Mouse (Mus musculus) subcutaneous adipose tissue, adult 2 months (tissue): ENCODE measurements around the gene Igf2bp3. TPM values are rescaled to one million over a fixed set of nuclear protein-coding genes. Genes with fewer than 3 reads are reported as not detected.

Experiments used
- polyA plus RNA-seq: library from polyadenylated mRNA; depleted of rRNA; stranded (reverse); fragments of >200 nt; gene quantifications from 2 replicates; pipeline ENCODE4 v1.2.3, GENCODE M21; 2012; ENCODE audit warnings: low replicate concordance; rRNA removed

Igf2bp3 gene
- 0.03 and 0.09 TPM in 2 replicates for polyA plus RNA-seq

DNA sequence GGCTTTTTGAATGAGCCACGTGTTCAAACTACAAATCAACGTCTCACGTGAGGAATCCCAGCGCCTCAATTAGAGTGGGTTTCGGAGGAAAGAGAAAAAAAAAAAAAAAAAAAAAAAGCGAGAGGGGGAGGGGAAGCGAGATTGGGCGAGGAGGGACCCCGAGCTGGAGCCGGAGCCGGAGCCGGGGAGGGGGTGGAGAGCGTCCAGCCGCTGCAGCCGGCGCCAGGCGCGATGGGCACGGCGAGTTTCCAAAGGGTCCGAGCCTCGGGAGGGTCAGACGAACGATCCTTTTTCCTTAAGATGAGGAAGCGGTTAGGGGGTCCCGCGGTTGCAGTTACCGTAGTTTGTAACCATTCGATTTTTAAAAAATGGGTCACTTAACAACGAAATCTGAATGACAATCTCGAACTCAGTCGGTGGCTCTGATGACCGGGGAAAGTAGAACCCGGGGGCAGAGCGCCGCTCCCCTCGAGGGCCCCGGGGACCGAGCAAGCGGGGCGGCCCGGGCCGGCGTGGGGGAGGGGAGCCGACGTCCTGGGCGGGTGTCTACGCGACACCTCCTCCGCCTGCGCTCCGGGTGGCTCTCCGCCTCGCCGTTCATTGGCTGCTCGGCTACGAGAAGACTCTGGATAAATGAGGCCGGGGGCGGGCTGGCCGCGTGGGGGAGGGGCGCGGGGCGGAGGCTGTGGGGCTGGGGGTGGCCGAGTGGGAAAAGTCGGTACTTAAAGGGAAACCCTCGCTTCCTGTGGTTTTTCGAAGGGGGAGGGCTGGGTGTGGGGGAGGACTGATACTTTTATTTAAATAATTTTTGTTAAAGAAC is at the start of gene Igf2bp3:
Gene Igf2bp3 (minus strand): TSS at position 30 of the 820 bp plus-strand sequence.

DNA sequence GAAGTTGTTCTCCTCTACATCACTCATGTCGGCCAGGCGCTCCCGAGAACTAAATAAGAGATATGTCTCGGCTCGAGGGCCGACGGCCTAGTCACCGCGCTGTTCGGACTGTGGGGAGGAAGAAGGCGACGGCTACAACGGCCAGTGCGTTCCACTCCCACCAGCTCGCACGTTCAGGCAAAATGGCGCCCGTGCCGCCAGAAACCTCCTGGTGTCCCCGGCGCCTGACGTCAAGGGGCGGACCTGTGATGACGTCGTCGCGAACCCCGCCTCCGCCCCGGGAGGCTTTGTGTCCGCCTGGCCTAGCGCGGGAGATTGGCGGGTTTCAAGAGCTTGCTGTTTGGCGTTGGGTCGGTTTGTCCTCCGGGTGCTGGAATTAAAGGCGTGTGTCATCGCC is 49.1 kb upstream of the Igf2bp3 start, which contains the start of gene Tra2a:
Gene Tra2a (minus strand): TSS at position 187 of the 397 bp plus-strand sequence.

DNA sequence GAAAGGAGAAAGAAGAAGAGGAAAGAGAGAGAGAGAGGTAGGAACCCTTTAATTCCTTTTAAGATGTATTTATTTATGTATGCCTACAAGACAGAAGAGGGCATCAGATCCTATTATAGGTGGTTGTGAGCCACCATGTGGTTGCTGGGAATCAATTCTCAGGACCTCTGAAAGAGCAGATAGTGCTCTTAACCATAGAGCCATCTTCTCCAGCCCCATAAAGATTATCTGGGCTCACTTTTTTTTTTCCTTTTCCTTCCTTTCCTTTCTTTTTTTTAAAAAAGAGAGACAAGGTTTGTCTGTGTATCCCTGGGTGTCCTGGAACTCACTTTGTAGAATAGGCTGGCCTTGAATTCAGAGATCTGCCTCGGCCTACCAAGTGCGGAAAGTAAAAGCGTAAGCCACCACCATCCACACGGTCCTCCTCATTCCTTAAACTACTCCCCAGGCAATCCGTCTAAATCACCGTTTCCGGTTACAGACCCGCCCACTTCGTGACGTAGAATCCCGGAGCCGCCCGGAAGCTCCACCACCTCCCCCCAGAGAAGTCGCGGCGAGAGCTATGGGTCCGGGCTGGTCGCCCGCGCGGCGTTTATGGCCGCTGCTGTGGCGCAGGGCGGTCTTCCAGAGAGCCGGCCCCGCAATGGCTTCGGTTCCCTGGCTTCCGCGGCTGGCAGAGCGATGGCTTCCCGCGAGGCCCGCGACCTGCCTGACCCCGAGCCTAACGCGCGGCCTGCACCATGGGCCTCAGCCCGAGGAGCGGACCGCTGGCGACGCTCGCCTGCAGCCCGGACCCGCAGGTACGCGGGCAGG is 141.2 kb downstream of the Igf2bp3 start, which contains the start of gene Malsu1:
Gene Malsu1 (plus strand): TSS at position 492 of the 813 bp plus-strand sequence.

DNA sequence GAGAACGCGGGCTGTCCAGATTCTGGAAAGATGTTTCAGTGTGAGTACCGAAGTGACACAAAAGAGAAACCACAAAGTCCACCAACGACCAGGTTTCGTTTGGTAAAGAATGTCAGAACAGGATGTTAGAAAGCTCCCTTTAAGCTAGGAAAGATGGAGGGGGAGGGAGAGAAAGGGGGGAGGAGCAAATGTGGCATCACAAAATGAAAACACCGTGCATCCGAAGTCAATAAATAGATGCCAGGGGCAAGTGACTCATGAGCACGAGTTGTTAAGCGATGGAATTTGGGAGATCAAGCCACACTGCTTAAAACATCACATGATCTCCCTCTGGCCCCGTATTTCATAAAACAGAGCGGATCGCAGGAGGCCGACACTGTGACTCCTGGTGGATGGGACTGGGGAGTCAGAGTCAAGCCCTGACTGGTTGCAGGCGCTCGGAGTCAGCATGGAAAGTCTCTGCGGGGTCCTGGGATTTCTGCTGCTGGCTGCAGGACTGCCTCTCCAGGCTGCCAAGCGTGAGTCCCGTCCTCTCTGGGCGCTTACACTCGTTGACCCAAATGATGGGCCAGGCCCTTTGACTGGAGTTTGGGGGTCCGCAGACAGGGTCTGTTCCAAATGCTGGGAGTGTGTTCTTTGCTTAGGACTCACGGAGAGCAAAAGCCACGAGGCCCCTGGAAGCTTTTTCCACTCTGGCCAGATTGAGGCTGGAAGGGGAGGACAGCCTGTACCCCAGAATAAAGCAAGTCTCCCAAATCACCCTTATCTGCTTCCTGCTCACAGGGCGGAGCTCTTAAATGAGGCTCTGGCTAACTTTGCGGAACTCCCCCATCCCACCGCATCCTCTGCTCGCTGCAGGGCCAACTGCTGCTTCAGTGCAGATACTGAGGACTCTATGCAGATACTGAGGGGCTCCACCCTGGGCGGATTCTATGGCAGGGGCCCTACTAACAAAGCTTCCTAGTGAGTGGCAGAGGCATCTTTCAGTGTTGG is 178.2 kb downstream of the Igf2bp3 start, which contains the start of gene Gpnmb:
Gene Gpnmb (plus strand): TSS at position 272 of the 993 bp plus-strand sequence.

Other genes starting within 250 kb of the Igf2bp3 start
- not detected in 2 replicates for gene Doxl2, start 240.0 kb downstream of the Igf2bp3 start, polyA plus RNA-seq
- gene Svs1, start 228.1 kb downstream of the Igf2bp3 start, polyA plus RNA-seq = 1.4 TPM in 1 of 2 replicates, not detected in the other
- 15.2 and 29.6 TPM in 2 replicates for gene Gpnmb, start 178.4 kb downstream of the Igf2bp3 start, polyA plus RNA-seq
- 20.4 and 22.8 TPM in 2 replicates for gene Malsu1, start 141.2 kb downstream of the Igf2bp3 start, polyA plus RNA-seq
- gene Tra2a, start 49.1 kb upstream of the Igf2bp3 start, polyA plus RNA-seq = 34.1 and 56.6 TPM in 2 replicates
- 2.9 and 4.2 TPM in 2 replicates for gene Ccdc126, start 104.3 kb upstream of the Igf2bp3 start, polyA plus RNA-seq
- gene Fam221a, start 152.8 kb upstream of the Igf2bp3 start, polyA plus RNA-seq = 0.97 and 3.3 TPM in 2 replicates
- gene Stk31, start 180.6 kb upstream of the Igf2bp3 start, polyA plus RNA-seq = not detected in 2 replicates